Comparison of ENCODE assay signal across 25 mouse cellular contexts in the genomic region with DNA sequence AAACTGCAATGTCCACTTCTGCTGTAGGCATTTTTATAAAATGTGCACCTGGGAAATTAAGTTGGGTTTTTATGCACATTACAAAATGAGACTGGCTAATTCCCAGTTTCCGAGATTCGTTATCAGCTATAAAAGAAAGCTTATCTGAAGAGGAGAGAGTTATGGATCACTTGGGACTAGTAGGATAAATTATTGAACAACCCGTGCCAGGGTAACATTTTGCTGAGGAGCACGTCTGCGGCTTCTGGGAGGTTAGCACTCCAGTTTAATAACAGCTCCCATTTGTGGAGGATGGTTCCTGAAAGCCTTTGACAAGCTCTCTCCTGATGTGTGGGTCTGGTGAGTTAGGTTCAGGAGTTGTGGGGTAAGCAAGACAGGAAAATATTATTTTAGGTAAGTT. TPM values are rescaled to one million over a fixed set of nuclear protein-coding genes. Genes with fewer than 3 reads are reported as not detected.
DNase-seq lines count a peak whose midpoint lies in the region; ATAC-seq and TF ChIP-seq lines count a peak whose summit lies in the region.
"Had no signal": no experiment of that assay in that cellular context is flagged by ENCODE, and none has a peak within 500 bp of the region (broad histone marks: within the 10 kb centered on the region; RNA-seq: fewer than 3 reads in every experiment).

No protein-coding gene starts in this region.

- no peaks in the 10 kb centered on the region for H3K36me3 ChIP-seq in midbrain, embryonic 11.5 days (ENCODE audit: control insufficient read depth, insufficient read depth, low read length)
- no peaks in the 10 kb centered on the region for H3K36me3 ChIP-seq in midbrain, embryonic 13.5 days
- no peaks in the 10 kb centered on the region for H3K36me3 ChIP-seq in midbrain, postnatal 0 days (ENCODE audit: insufficient read depth, low read length)
- no peaks in the 10 kb centered on the region for H3K36me3 ChIP-seq in midbrain, embryonic 10.5 days
- H3K36me3 ChIP-seq in neural tube, embryonic 13.5 days = no peaks in the 10 kb centered on the region
- H3K36me3 ChIP-seq in neural tube, embryonic 15.5 days = no peaks in the 10 kb centered on the region
- H3K36me3 ChIP-seq in hindbrain, embryonic 13.5 days = no peaks in the 10 kb centered on the region
- H3K36me3 ChIP-seq: embryonic facial prominence, embryonic 10.5 days; embryonic facial prominence, embryonic 12.5 days; forebrain, embryonic 12.5 days; G1E had no signal

- no peaks in the 10 kb centered on the region for H3K27me3 ChIP-seq in midbrain, embryonic 11.5 days (ENCODE audit: control insufficient read depth, insufficient read depth, low read length)
- peaks cover 13% of the 10 kb centered on the region for H3K27me3 ChIP-seq in midbrain, embryonic 13.5 days
- H3K27me3 ChIP-seq in midbrain, postnatal 0 days (ENCODE audit: insufficient read depth, low read length) = no peaks in the 10 kb centered on the region
- H3K27me3 ChIP-seq in midbrain, embryonic 10.5 days (ENCODE audit: low read depth, poor library complexity, severe bottlenecking) = peaks cover 38% of the 10 kb centered on the region
- H3K27me3 ChIP-seq in neural tube, embryonic 13.5 days = peaks cover 8% of the 10 kb centered on the region
- H3K27me3 ChIP-seq in neural tube, embryonic 15.5 days (replicated peaks) = no peaks in the 10 kb centered on the region
- peaks cover 25% of the 10 kb centered on the region; the same call in 1 of the 2 replicates for H3K27me3 ChIP-seq in hindbrain, embryonic 13.5 days
- H3K27me3 ChIP-seq: CH12.LX had no signal

- H3K9ac ChIP-seq in midbrain, embryonic 11.5 days (ENCODE audit: low read length) = no peak overlapping the region
- H3K9ac ChIP-seq in midbrain, embryonic 13.5 days (replicated peaks) = no peak overlapping the region
- H3K9ac ChIP-seq in midbrain, postnatal 0 days (replicated peaks; ENCODE audit: low read length, poor library complexity, severe bottlenecking) = no peak overlapping the region
- H3K9ac ChIP-seq in neural tube, embryonic 13.5 days = no peak overlapping the region
- H3K9ac ChIP-seq in neural tube, embryonic 15.5 days (replicated peaks) = no peak overlapping the region
- H3K9ac ChIP-seq in hindbrain, embryonic 13.5 days = no peak overlapping the region
- H3K9ac ChIP-seq: embryonic facial prominence, embryonic 12.5 days; forebrain, embryonic 12.5 days had no signal

- no peak for ATAC-seq in midbrain, embryonic 11.5 days (ENCODE audit: low FRiP score)
- ATAC-seq in midbrain, embryonic 13.5 days = no peak
- ATAC-seq in midbrain, postnatal 0 days (ENCODE audit: low FRiP score) = no peak
- peak; percentile 76 for ATAC-seq in neural tube, embryonic 13.5 days (ENCODE audit: low read depth)
- ATAC-seq in neural tube, embryonic 15.5 days (ENCODE audit: low FRiP score) = peak; percentile 36
- no peak for ATAC-seq in hindbrain, embryonic 13.5 days (ENCODE audit: low FRiP score)
- ATAC-seq: activated CD4-positive, CD25-positive, alpha-beta regulatory T cell, adult 4 months; CD4-positive, CD25-positive, alpha-beta regulatory T cell, adult 4 months; forebrain, embryonic 14.5 days; Patski had no signal

- TF ChIP-seq CTCF in midbrain, postnatal 0 days (IDR thresholded peaks at IDR 0.05) = no peak

- H3K4me1 ChIP-seq in midbrain, embryonic 11.5 days (ENCODE audit: control insufficient read depth, insufficient read depth, low read length) = no peaks in the 10 kb centered on the region; the same call in 1 of the 2 replicates
- H3K4me1 ChIP-seq in midbrain, embryonic 13.5 days (replicated peaks) = peaks cover 9% of the 10 kb centered on the region
- 0 out of 2 replicates have a peak, but pooled peaks cover 4% of the 10 kb centered on the region for H3K4me1 ChIP-seq in midbrain, postnatal 0 days (ENCODE audit: insufficient read depth, low read length)
- peaks cover 16% of the 10 kb centered on the region for H3K4me1 ChIP-seq in midbrain, embryonic 10.5 days
- peaks cover 21% of the 10 kb centered on the region for H3K4me1 ChIP-seq in neural tube, embryonic 13.5 days (replicated peaks)
- H3K4me1 ChIP-seq in neural tube, embryonic 15.5 days = peaks cover 18% of the 10 kb centered on the region; the same call in 1 of the 2 replicates
- H3K4me1 ChIP-seq in hindbrain, embryonic 13.5 days (replicated peaks) = peaks cover 16% of the 10 kb centered on the region
- H3K4me1 ChIP-seq: embryonic facial prominence, embryonic 12.5 days had no signal

- peak; percentile 62 for DNase-seq in midbrain, embryonic 11.5 days (ENCODE audit: low spot score, missing footprints)
- peak; percentile 10 for DNase-seq in midbrain, postnatal 0 days (ENCODE audit: low spot score)
- DNase-seq in midbrain, embryonic 10.5 days (ENCODE audit: low spot score) = no peak
- DNase-seq: adrenal gland, adult 8-10 months; adrenal gland, postnatal 14 days; adrenal gland, postnatal 36 days; B cell, adult 2 months; cerebellum, adult 11-12 months; cerebellum, adult 2 months; cerebellum, adult 9-10 months; cerebellum, postnatal 10 days; cerebellum, postnatal 25 days had no signal

- H3K4me2 ChIP-seq in midbrain, embryonic 11.5 days = no peak overlapping the region
- no peak overlapping the region for H3K4me2 ChIP-seq in midbrain, embryonic 13.5 days (replicated peaks)
- H3K4me2 ChIP-seq in midbrain, postnatal 0 days (ENCODE audit: low read depth, low read length, poor library complexity, severe bottlenecking) = no peak overlapping the region
- no peak overlapping the region for H3K4me2 ChIP-seq in neural tube, embryonic 13.5 days
- H3K4me2 ChIP-seq in neural tube, embryonic 15.5 days = no peak overlapping the region
- no peak overlapping the region for H3K4me2 ChIP-seq in hindbrain, embryonic 13.5 days
- H3K4me2 ChIP-seq: embryonic facial prominence, embryonic 12.5 days; forebrain, embryonic 12.5 days had no signal

- H3K9me3 ChIP-seq in midbrain, embryonic 11.5 days (ENCODE audit: control insufficient read depth, low read length) = no peaks in the 10 kb centered on the region
- H3K9me3 ChIP-seq in midbrain, embryonic 13.5 days = no peaks in the 10 kb centered on the region
- no peaks in the 10 kb centered on the region for H3K9me3 ChIP-seq in midbrain, postnatal 0 days (ENCODE audit: low read length)
- no peaks in the 10 kb centered on the region for H3K9me3 ChIP-seq in midbrain, embryonic 10.5 days (replicated peaks)
- no peaks in the 10 kb centered on the region for H3K9me3 ChIP-seq in neural tube, embryonic 13.5 days
- no peaks in the 10 kb centered on the region for H3K9me3 ChIP-seq in neural tube, embryonic 15.5 days (replicated peaks)
- H3K9me3 ChIP-seq in hindbrain, embryonic 13.5 days = no peaks in the 10 kb centered on the region
- H3K9me3 ChIP-seq: embryonic facial prominence, embryonic 10.5 days; embryonic facial prominence, embryonic 12.5 days; forebrain, embryonic 12.5 days; G1E had no signal

- no peak overlapping the region for H3K4me3 ChIP-seq in midbrain, embryonic 11.5 days (ENCODE audit: low read depth, low read length)
- H3K4me3 ChIP-seq in midbrain, embryonic 13.5 days (replicated peaks) = no peak overlapping the region
- H3K4me3 ChIP-seq in midbrain, postnatal 0 days (ENCODE audit: low read depth, low read length) = no peak overlapping the region
- H3K4me3 ChIP-seq in midbrain, embryonic 10.5 days = no peak overlapping the region
- H3K4me3 ChIP-seq in neural tube, embryonic 13.5 days = no peak overlapping the region
- no peak overlapping the region for H3K4me3 ChIP-seq in neural tube, embryonic 15.5 days (replicated peaks)
- H3K4me3 ChIP-seq in hindbrain, embryonic 13.5 days = no peak overlapping the region
- H3K4me3 ChIP-seq: embryonic facial prominence, embryonic 10.5 days; embryonic facial prominence, embryonic 12.5 days; forebrain, embryonic 12.5 days had no signal

- no peak overlapping the region for H3K27ac ChIP-seq in midbrain, embryonic 11.5 days (ENCODE audit: low read depth, low read length)
- H3K27ac ChIP-seq in midbrain, embryonic 13.5 days = no peak overlapping the region
- H3K27ac ChIP-seq in midbrain, postnatal 0 days (ENCODE audit: low read depth, low read length) = no peak overlapping the region
- H3K27ac ChIP-seq in midbrain, embryonic 10.5 days (replicated peaks) = no peak overlapping the region
- no peak overlapping the region for H3K27ac ChIP-seq in neural tube, embryonic 13.5 days (replicated peaks)
- no peak overlapping the region for H3K27ac ChIP-seq in neural tube, embryonic 15.5 days (replicated peaks)
- H3K27ac ChIP-seq in hindbrain, embryonic 13.5 days = no peak overlapping the region
- H3K27ac ChIP-seq: embryonic facial prominence, embryonic 10.5 days; embryonic facial prominence, embryonic 12.5 days; forebrain, embryonic 12.5 days had no signal

- 78% methylated on average over 5 of the region's 5 CpGs for WGBS in midbrain, embryonic 11.5 days
- WGBS in midbrain, embryonic 13.5 days = 63% methylated on average over 5 of the region's 5 CpGs
- WGBS in midbrain, postnatal 0 days = 59% methylated on average over 5 of the region's 5 CpGs
- 87% methylated on average over 5 of the region's 5 CpGs for WGBS in midbrain, embryonic 10.5 days
- WGBS in neural tube, embryonic 13.5 days = 41% methylated on average over 5 of the region's 5 CpGs
- 34% methylated on average over 5 of the region's 5 CpGs for WGBS in neural tube, embryonic 15.5 days
- 63% methylated on average over 5 of the region's 5 CpGs for WGBS in hindbrain, embryonic 13.5 days

RNA-seq across cellular contexts. Expression of a gene that starts 2.5 kb away (rescaled TPM):
- polyA plus RNA-seq in midbrain, embryonic 11.5 days (2014; fragmentation: Nextera tagmentation; extraction: Ambion mirVana) = 0.14 and 0.29 TPM in 2 replicates
- polyA plus RNA-seq in midbrain, embryonic 13.5 days (2015; fragmentation: Nextera tagmentation; extraction: Ambion mirVana) = 0.67 and 0.68 TPM in 2 replicates
- total RNA-seq in midbrain, postnatal 0 days (2014; rRNA removed) = 3.0 TPM in 2 replicates
- polyA plus RNA-seq in midbrain, postnatal 0 days (2015; fragmentation: Nextera tagmentation; extraction: Ambion mirVana) = 1.4 and 1.5 TPM in 2 replicates
- 0.11 and 0.34 TPM in 2 replicates for polyA plus RNA-seq in midbrain, embryonic 10.5 days (2016; fragmentation: Nextera tagmentation; extraction: Ambion mirVana)
- 2.1 TPM in 2 replicates for polyA plus RNA-seq in neural tube, embryonic 13.5 days (2015; fragmentation: Nextera tagmentation; extraction: Ambion mirVana)
- polyA plus RNA-seq in neural tube, embryonic 15.5 days (2015; fragmentation: Nextera tagmentation; extraction: Ambion mirVana) = 2.8 and 2.9 TPM in 2 replicates
- polyA plus RNA-seq in hindbrain, embryonic 13.5 days (2015; fragmentation: Nextera tagmentation; extraction: Ambion mirVana) = 1.1 and 1.6 TPM in 2 replicates
- total RNA-seq: CH12.LX, G1E had no signal
- polyA plus RNA-seq: activated CD4-positive, CD25-positive, alpha-beta regulatory T cell, adult 4 months; CD4-positive, CD25-positive, alpha-beta regulatory T cell, adult 4 months; forebrain, embryonic 12.5 days; G1E; Patski had no signal

RNA-seq across cellular contexts. Expression of a gene that starts 6.6 kb away (rescaled TPM):
- 1.1 and 1.7 TPM in 2 replicates for polyA plus RNA-seq in midbrain, embryonic 11.5 days (2014; fragmentation: Nextera tagmentation; extraction: Ambion mirVana)
- polyA plus RNA-seq in midbrain, embryonic 13.5 days (2015; fragmentation: Nextera tagmentation; extraction: Ambion mirVana) = 3.2 and 3.4 TPM in 2 replicates
- total RNA-seq in midbrain, postnatal 0 days (2014; rRNA removed) = 9.1 and 9.6 TPM in 2 replicates
- 5.6 and 6.5 TPM in 2 replicates for polyA plus RNA-seq in midbrain, postnatal 0 days (2015; fragmentation: Nextera tagmentation; extraction: Ambion mirVana)
- polyA plus RNA-seq in midbrain, embryonic 10.5 days (2016; fragmentation: Nextera tagmentation; extraction: Ambion mirVana) = 0.54 and 0.87 TPM in 2 replicates
- 11.0 and 12.8 TPM in 2 replicates for polyA plus RNA-seq in neural tube, embryonic 13.5 days (2015; fragmentation: Nextera tagmentation; extraction: Ambion mirVana)
- polyA plus RNA-seq in neural tube, embryonic 15.5 days (2015; fragmentation: Nextera tagmentation; extraction: Ambion mirVana) = 11.2 and 13.1 TPM in 2 replicates
- polyA plus RNA-seq in hindbrain, embryonic 13.5 days (2015; fragmentation: Nextera tagmentation; extraction: Ambion mirVana) = 7.7 and 7.9 TPM in 2 replicates
- total RNA-seq: CH12.LX had no signal
- polyA plus RNA-seq: activated CD4-positive, CD25-positive, alpha-beta regulatory T cell, adult 4 months; CD4-positive, CD25-positive, alpha-beta regulatory T cell, adult 4 months; G1E; Patski had no signal

Comparison
In these comparisons a context has a peak if more than half of its experiments do, and no peak if none do; other contexts are left out.
1. ATAC-seq: peak in neural tube, embryonic 13.5 days (single experiment) and neural tube, embryonic 15.5 days (single experiment); none in midbrain, embryonic 11.5 days (single experiment), midbrain, embryonic 13.5 days (single experiment), midbrain, postnatal 0 days (single experiment) and hindbrain, embryonic 13.5 days (single experiment).